Mouse (Mus musculus): ENCODE measurements around the gene Wrap73.

- TF ChIP-seq CTCF (IDR thresholded peaks at IDR 0.05; ENCODE audit: insufficient read depth, low read depth, low read length) (no peak), POLR2A (IDR thresholded peaks at IDR 0.05; ENCODE audit: insufficient read depth, low read depth, low read length) (no peak)
Measured at GRCm38 (mm10) chr4:154214075-154214474, 71.9 kb downstream of the Wrap73 start.

All from olfactory bulb, adult 2 months (tissue).